Mouse (Mus musculus): ENCODE data around the gene Gm11444.

GRCm38 (mm10) chr11:85884498-85884897, 34.4 kb upstream of the Gm11444 start:
- no peak for TF ChIP-seq EP300 (IDR thresholded peaks at IDR 0.05; ENCODE audit: low read depth)
- no peak for TF ChIP-seq CTCF (IDR thresholded peaks at IDR 0.05; ENCODE audit: low read depth)
